Comparison of ENCODE assay signal across 8 mouse cellular contexts in the genomic region with DNA sequence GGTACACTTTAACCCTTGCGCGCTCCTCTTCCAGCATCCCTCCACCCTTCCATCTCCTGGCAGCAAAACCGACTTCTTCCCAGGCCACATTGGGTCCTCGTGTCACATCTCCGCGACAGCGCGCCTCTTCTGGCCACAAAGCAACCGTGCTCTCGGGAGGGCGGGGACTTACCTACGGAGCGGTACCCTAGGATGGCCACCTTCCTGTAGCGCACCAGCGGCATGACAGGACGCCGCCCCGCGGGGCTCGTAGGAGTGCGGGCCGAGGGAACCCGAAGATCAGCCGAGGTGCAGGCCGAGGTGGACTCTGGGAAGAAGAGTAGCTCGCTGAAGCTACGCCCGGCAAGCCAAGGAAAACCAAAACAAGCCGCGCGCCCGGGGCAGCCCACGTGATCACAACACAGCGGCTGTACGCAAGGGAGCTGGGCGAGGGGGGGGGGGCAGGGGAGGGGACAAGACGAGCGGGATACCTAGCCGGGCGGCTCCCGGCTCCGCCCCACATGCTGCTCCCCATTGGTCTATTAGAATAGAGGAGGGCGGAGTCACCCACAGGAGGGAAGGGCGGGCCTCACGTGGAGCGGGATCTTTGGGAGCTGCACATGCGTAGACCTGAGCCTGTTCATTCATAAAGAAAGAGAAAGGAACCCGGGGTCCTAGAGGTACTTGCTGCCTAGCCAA. TPM values are rescaled to one million over a fixed set of nuclear protein-coding genes. Genes with fewer than 3 reads are reported as not detected.
DNase-seq lines count a peak whose midpoint lies in the region; ATAC-seq and TF ChIP-seq lines count a peak whose summit lies in the region.

No protein-coding gene starts in this region.

- peak; percentile 100 for DNase-seq in MEL (ENCODE audit: low read depth, low spot score)
- DNase-seq in cerebellum, adult 18-20 months, result peak; percentile 89 to 98
- DNase-seq in heart, postnatal 36 days, result peak; percentile 81 to 86
- peak; percentile 86 to 93 for DNase-seq in layer of hippocampus, adult 8-10 months (ENCODE audit: low spot score in 2 of 2)
- peak; percentile 94 for DNase-seq in ovary, adult 18-20 months (ENCODE audit: low spot score)
- DNase-seq in thymus, postnatal 0 days (ENCODE audit: low spot score), result peak; percentile 95

- no peaks in the 10 kb centered on the region for H3K9me3 ChIP-seq in MEL (replicated peaks; ENCODE audit: insufficient read depth, low read length)
- H3K9me3 ChIP-seq in forebrain, embryonic 16.5 days (ENCODE audit: control insufficient read depth, low read length), result no peaks in the 10 kb centered on the region
- H3K9me3 ChIP-seq in lung, embryonic 15.5 days, result no peaks in the 10 kb centered on the region

- TF ChIP-seq EP300 in MEL (IDR thresholded peaks at IDR 0.05; ENCODE audit: low read depth in 1 of 2, low read length in 2 of 2), result peak in 1 of 2 experiments; percentile 35; a peak in 1 of 4 replicates

- H3K36me3 ChIP-seq in MEL (ENCODE audit: control insufficient read depth in 1 of 2, insufficient read depth in 2 of 2, low read length in 2 of 2), result peaks cover 0 to 9% of the 10 kb centered on the region in 2 experiments; a peak in 2 of 4 replicates
- no peaks in the 10 kb centered on the region for H3K36me3 ChIP-seq in forebrain, embryonic 16.5 days (ENCODE audit: control insufficient read depth, insufficient read depth)
- H3K36me3 ChIP-seq in lung, embryonic 15.5 days, result no peaks in the 10 kb centered on the region

- peak; percentile 98 for ATAC-seq in forebrain, embryonic 16.5 days
- peak; percentile 98 for ATAC-seq in lung, embryonic 15.5 days (ENCODE audit: borderline replicate concordance, extremely low read depth, low FRiP score, low TSS enrichment)

- H3K79me2 ChIP-seq in MEL (ENCODE audit: control insufficient read depth, insufficient read depth, low read length, poor library complexity), result no peaks in the 10 kb centered on the region; the same call in 1 of the 2 replicates

- TF ChIP-seq CTCF in MEL (IDR thresholded peaks at IDR 0.05 in 2 of 3, conservative IDR thresholded peaks at IDR 0.05 in 1 of 3; ENCODE audit: control insufficient read depth in 1 of 3, insufficient read depth in 1 of 3, low read depth in 2 of 3, low read length in 3 of 3, poor library complexity in 1 of 3, severe bottlenecking in 1 of 3), result peak in 2 of 3 experiments; percentile 20 to 33; a peak in 5 of 6 replicates

- peak overlapping the region; percentile 63 for H3K27ac ChIP-seq in MEL (ENCODE audit: control insufficient read depth, low read depth, low read length)
- peak overlapping the region; percentile 88 for H3K27ac ChIP-seq in forebrain, embryonic 16.5 days (ENCODE audit: low read length)
- peak overlapping the region; percentile 82 for H3K27ac ChIP-seq in lung, embryonic 15.5 days

- WGBS in forebrain, embryonic 16.5 days, result under 1% methylated on average over 48 of the region's 48 CpGs
- WGBS in lung, embryonic 15.5 days, result under 1% methylated on average over 48 of the region's 48 CpGs

- peak overlapping the region; percentile 71 to 87 for H3K4me3 ChIP-seq in MEL (ENCODE audit: control insufficient read depth in 1 of 2, insufficient read depth in 1 of 2, low read depth in 2 of 2, low read length in 2 of 2)
- H3K4me3 ChIP-seq in forebrain, embryonic 16.5 days (replicated peaks; ENCODE audit: low read length), result peak overlapping the region; percentile 88
- peak overlapping the region; percentile 86 for H3K4me3 ChIP-seq in lung, embryonic 15.5 days

- peak overlapping the region; percentile 82 for H3K4me2 ChIP-seq in forebrain, embryonic 16.5 days (ENCODE audit: low read length)
- peak overlapping the region; percentile 98 for H3K4me2 ChIP-seq in lung, embryonic 15.5 days

- no peak for TF ChIP-seq RAD21 in MEL (IDR thresholded peaks at IDR 0.05; ENCODE audit: low read depth, low read length)

- peak overlapping the region; percentile 78 for H3K9ac ChIP-seq in MEL (ENCODE audit: control insufficient read depth, low read depth, low read length, poor library complexity, severe bottlenecking)
- peak overlapping the region; percentile 85 for H3K9ac ChIP-seq in forebrain, embryonic 16.5 days (replicated peaks; ENCODE audit: low read depth, low read length)
- H3K9ac ChIP-seq in lung, embryonic 15.5 days, result peak overlapping the region; percentile 70

- no peaks in the 10 kb centered on the region for H3K27me3 ChIP-seq in MEL (ENCODE audit: control insufficient read depth in 1 of 2, insufficient read depth in 2 of 2, low read length in 2 of 2)
- H3K27me3 ChIP-seq in forebrain, embryonic 16.5 days (replicated peaks; ENCODE audit: control insufficient read depth, insufficient read depth, low read length), result no peaks in the 10 kb centered on the region
- H3K27me3 ChIP-seq in lung, embryonic 15.5 days, result no peaks in the 10 kb centered on the region

- intact Hi-C loops in heart, postnatal 36 days (cut with DNase I), result no loop called here

- TF ChIP-seq POLR2A in MEL (IDR thresholded peaks at IDR 0.05; ENCODE audit: control insufficient read depth in 1 of 2, insufficient read depth in 1 of 2, low read depth in 1 of 2, low read length in 2 of 2, poor library complexity in 1 of 2), result peak; percentile 85 to 86; a peak in 3 of 4 replicates

- H3K4me1 ChIP-seq in MEL (ENCODE audit: control insufficient read depth in 1 of 2, insufficient read depth in 2 of 2, low read length in 2 of 2), result peaks cover 5 to 16% of the 10 kb centered on the region in 2 experiments
- peaks cover 18% of the 10 kb centered on the region for H3K4me1 ChIP-seq in forebrain, embryonic 16.5 days (replicated peaks; ENCODE audit: control insufficient read depth, insufficient read depth, low read length)
- peaks cover 15% of the 10 kb centered on the region for H3K4me1 ChIP-seq in lung, embryonic 15.5 days

TF ChIP-seq in MEL, 35 proteins besides CTCF, POLR2A, EP300 and RAD21 (continues in another document):
- TF ChIP-seq POLR2AphosphoS2 (IDR thresholded peaks at IDR 0.05; ENCODE audit: low read length) (peak; percentile 52; the same call in 1 of the 2 replicates), MEF2A (IDR thresholded peaks at IDR 0.05; ENCODE audit: extremely low read depth, insufficient replicate concordance, low read depth, low read length, poor library complexity, severe bottlenecking) (no peak), MYB (IDR thresholded peaks at IDR 0.05; ENCODE audit: low read depth, low read length) (no peak), GABPA (IDR thresholded peaks at IDR 0.05; ENCODE audit: low read depth, low read length) (no peak), HCFC1 (IDR thresholded peaks at IDR 0.05; ENCODE audit: low read depth, low read length) (peak; percentile 76)

RNA-seq across cellular contexts. Expression of a gene that starts 10.1 kb away (rescaled TPM):
- total RNA-seq in MEL (2012; rRNA removed), result 12.5 and 15.4 TPM in 2 replicates
- polyA plus RNA-seq in MEL (2012; ENCODE audit: insufficient read depth in 1 of 2, insufficient read length in 2 of 2, low read depth in 1 of 2, low replicate concordance in 2 of 2, missing spikeins in 1 of 2), result 10 to 100 TPM; 42.0 to 47.7 TPM
- 11.0 and 12.8 TPM in 2 replicates for polyA plus RNA-seq in forebrain, embryonic 16.5 days (2015; fragmentation: Nextera tagmentation; extraction: Ambion mirVana)
- 10 to 100 TPM; 56.9 to 60.3 TPM for total RNA-seq in heart, postnatal 36 days (2021)
- total RNA-seq in layer of hippocampus, adult 8-10 months (2022), result 10 to 100 TPM; 77.8 to 96.0 (median 89.6) TPM
- 11.1 and 12.5 TPM in 2 replicates for polyA plus RNA-seq in lung, embryonic 15.5 days (2015; fragmentation: Nextera tagmentation; extraction: Ambion mirVana)
- 9.4 and 15.6 TPM in 2 replicates for polyA plus RNA-seq in thymus, postnatal 0 days (2015; fragmentation: Nextera tagmentation; extraction: Ambion mirVana)

RNA-seq across cellular contexts. Expression of a gene that starts 13.2 kb away (rescaled TPM):
- total RNA-seq in MEL (2012; rRNA removed), result 9.4 and 10.1 TPM in 2 replicates
- polyA plus RNA-seq in MEL (2012; ENCODE audit: insufficient read depth in 1 of 2, insufficient read length in 2 of 2, low read depth in 1 of 2, low replicate concordance in 2 of 2, missing spikeins in 1 of 2), result 10 to 100 TPM in 1 of 2 experiments, not detected in 1; 16.6 TPM
- 51.2 and 52.7 TPM in 2 replicates for polyA plus RNA-seq in forebrain, embryonic 16.5 days (2015; fragmentation: Nextera tagmentation; extraction: Ambion mirVana)
- 1 to 10 TPM; 3.0 to 4.3 TPM for total RNA-seq in heart, postnatal 36 days (2021)
- total RNA-seq in layer of hippocampus, adult 8-10 months (2022), result 10 to 100 TPM in 1 of 4 experiments, 1 to 10 TPM in 3; 4.9 to 10.4 (median 7.9) TPM
- 9.9 and 11.6 TPM in 2 replicates for polyA plus RNA-seq in lung, embryonic 15.5 days (2015; fragmentation: Nextera tagmentation; extraction: Ambion mirVana)
- 10.3 and 10.8 TPM in 2 replicates for polyA plus RNA-seq in thymus, postnatal 0 days (2015; fragmentation: Nextera tagmentation; extraction: Ambion mirVana)

RNA-seq across cellular contexts. Expression of a gene that starts 17.2 kb away (rescaled TPM):
- total RNA-seq in MEL (2012; rRNA removed), result 0.12 TPM in 1 of 2 replicates, not detected in the other
- not detected for polyA plus RNA-seq in MEL (2012; ENCODE audit: insufficient read depth in 1 of 2, insufficient read length in 2 of 2, low read depth in 1 of 2, low replicate concordance in 2 of 2, missing spikeins in 1 of 2)
- polyA plus RNA-seq in forebrain, embryonic 16.5 days (2015; fragmentation: Nextera tagmentation; extraction: Ambion mirVana), result 0.65 and 0.66 TPM in 2 replicates
- 1 to 10 TPM; 1.7 to 1.9 TPM for total RNA-seq in heart, postnatal 36 days (2021)
- under 1 TPM in 3 of 4 experiments, not detected in 1; 0.18 to 0.34 (median 0.23) TPM for total RNA-seq in layer of hippocampus, adult 8-10 months (2022)
- 2.3 and 2.8 TPM in 2 replicates for polyA plus RNA-seq in lung, embryonic 15.5 days (2015; fragmentation: Nextera tagmentation; extraction: Ambion mirVana)
- 0.78 and 0.85 TPM in 2 replicates for polyA plus RNA-seq in thymus, postnatal 0 days (2015; fragmentation: Nextera tagmentation; extraction: Ambion mirVana)

RNA-seq across cellular contexts. Expression of a gene that starts 36.9 kb away (rescaled TPM):
- total RNA-seq in MEL (2012; rRNA removed), result 7.0 and 13.5 TPM in 2 replicates
- polyA plus RNA-seq in MEL (2012; ENCODE audit: insufficient read depth in 1 of 2, insufficient read length in 2 of 2, low read depth in 1 of 2, low replicate concordance in 2 of 2, missing spikeins in 1 of 2), result 10 to 100 TPM in 1 of 2 experiments, not detected in 1; 17.3 TPM
- 43.0 and 54.9 TPM in 2 replicates for polyA plus RNA-seq in forebrain, embryonic 16.5 days (2015; fragmentation: Nextera tagmentation; extraction: Ambion mirVana)
- total RNA-seq in heart, postnatal 36 days (2021), result 10 to 100 TPM; 15.0 TPM
- total RNA-seq in layer of hippocampus, adult 8-10 months (2022), result 10 to 100 TPM; 17.9 to 21.8 (median 19.6) TPM
- polyA plus RNA-seq in lung, embryonic 15.5 days (2015; fragmentation: Nextera tagmentation; extraction: Ambion mirVana), result 14.8 and 15.8 TPM in 2 replicates
- 27.8 and 31.9 TPM in 2 replicates for polyA plus RNA-seq in thymus, postnatal 0 days (2015; fragmentation: Nextera tagmentation; extraction: Ambion mirVana)

RNA-seq across cellular contexts. Expression of a gene that starts 49.8 kb away (rescaled TPM):
- total RNA-seq in MEL (2012; rRNA removed), result 122 and 126 TPM in 2 replicates
- polyA plus RNA-seq in MEL (2012; ENCODE audit: insufficient read depth in 1 of 2, insufficient read length in 2 of 2, low read depth in 1 of 2, low replicate concordance in 2 of 2, missing spikeins in 1 of 2), result 100 to 1,000 TPM; 141 to 348 TPM
- 79.5 and 89.2 TPM in 2 replicates for polyA plus RNA-seq in forebrain, embryonic 16.5 days (2015; fragmentation: Nextera tagmentation; extraction: Ambion mirVana)
- 100 to 1,000 TPM in 1 of 2 experiments, 10 to 100 TPM in 1; 99.8 to 112 TPM for total RNA-seq in heart, postnatal 36 days (2021)
- total RNA-seq in layer of hippocampus, adult 8-10 months (2022), result 10 to 100 TPM; 49.0 to 55.2 (median 50.2) TPM
- 105 and 113 TPM in 2 replicates for polyA plus RNA-seq in lung, embryonic 15.5 days (2015; fragmentation: Nextera tagmentation; extraction: Ambion mirVana)
- polyA plus RNA-seq in thymus, postnatal 0 days (2015; fragmentation: Nextera tagmentation; extraction: Ambion mirVana), result 103 and 107 TPM in 2 replicates

Comparison
In these comparisons a context has a peak if more than half of its experiments do, and no peak if none do; other contexts are left out.
1. Peak in every context shown above with its lines: DNase-seq, ATAC-seq, H3K4me3 ChIP-seq and H3K27ac ChIP-seq.